Mouse (Mus musculus) forebrain, postnatal 0 days (tissue): ENCODE measurements around the gene Zfp740. TPM values are rescaled to one million over a fixed set of nuclear protein-coding genes. Genes with fewer than 3 reads are reported as not detected.

ENCODE experiments used
- ATAC-seq: fragments of 200-750 bp; cut with Nextera tagmentation; 2 replicates; pipeline ENCODE4 v1.8.0; 2017; ENCODE audit warnings: mild to moderate bottlenecking, moderate library complexity
- DNase-seq: peaks from one replicate; pipeline ENCODE4 v3.0.0-alpha.2; 2015
- H3K27ac ChIP-seq: fragments of 300-500 bp; sonication (generic); 2 replicates; pipeline ENCODE4 v1.5.1; 2014; ENCODE audit warnings: low read depth, mild to moderate bottlenecking, antibody characterized with exemption, low read length, moderate library complexity, mixed read lengths
- H3K27me3 ChIP-seq: fragments of 300-500 bp; sonication (generic); 2 replicates; pipeline ENCODE4 v1.6.1; 2014; ENCODE audit warnings: mild to moderate bottlenecking, low read length, mixed read lengths; ENCODE audit not compliant: insufficient read depth
- H3K36me3 ChIP-seq: fragments of 300-500 bp; sonication (generic); 2 replicates; pipeline ENCODE4 v1.6.1; 2014; ENCODE audit warnings: mild to moderate bottlenecking, moderate library complexity; ENCODE audit not compliant: insufficient read depth
- H3K4me1 ChIP-seq: fragments of 300-500 bp; sonication (generic); 2 replicates; pipeline ENCODE4 v1.6.1; 2014; ENCODE audit warnings: antibody characterized with exemption; ENCODE audit not compliant: insufficient read depth
- H3K4me2 ChIP-seq: fragments of 300-500 bp; sonication (generic); 2 replicates; pipeline ENCODE4 v1.6.1; 2014; ENCODE audit warnings: low read depth, mild to moderate bottlenecking, moderate library complexity
- H3K4me3 ChIP-seq: fragments of 300-500 bp; sonication (generic); 2 replicates; pipeline ENCODE4 v1.5.1; 2014; ENCODE audit warnings: low read depth, low read length, mixed read lengths
- H3K9ac ChIP-seq: fragments of 300-500 bp; sonication (generic); 2 replicates; pipeline ENCODE4 v1.6.1; 2014; ENCODE audit warnings: mild to moderate bottlenecking
- H3K9me3 ChIP-seq: fragments of 300-500 bp; sonication (generic); 2 replicates; pipeline ENCODE4 v1.6.1; 2016; ENCODE audit warnings: low read length
- CTCF ChIP-seq: sonication (generic); IDR thresholded peaks from 2 replicates; pipeline ENCODE4 v1.5.1; 2016; ENCODE audit warnings: antibody characterized with exemption, control low read depth, low read depth
- WGBS: fragments of 180-500 bp; shearing (Covaris S2); extraction: QIAGEN DNeasy Blood & Tissue Kit; methylation state at CpG from one replicate; pipeline ENCODE4 v1.1.7; 2014; 5-methylcytosine and 5-hydroxymethylcytosine counted together
- polyA plus RNA-seq: library from polyadenylated mRNA; unstranded; fragments of >200 nt; fragmentation: Nextera tagmentation; extraction: Ambion mirVana; gene quantifications from 2 replicates; pipeline ENCODE4 v1.2.1, GENCODE M21; 2015
- total RNA-seq: library from RNA; depleted of rRNA; stranded (reverse); fragments of >200 nt; gene quantifications from 2 replicates; pipeline ENCODE4 v1.2.3, GENCODE M21; 2014

Zfp740 gene
- total and polyA plus RNA-seq, 2 experiments from 2014 or later = 29.7 to 83.2 TPM

DNA sequence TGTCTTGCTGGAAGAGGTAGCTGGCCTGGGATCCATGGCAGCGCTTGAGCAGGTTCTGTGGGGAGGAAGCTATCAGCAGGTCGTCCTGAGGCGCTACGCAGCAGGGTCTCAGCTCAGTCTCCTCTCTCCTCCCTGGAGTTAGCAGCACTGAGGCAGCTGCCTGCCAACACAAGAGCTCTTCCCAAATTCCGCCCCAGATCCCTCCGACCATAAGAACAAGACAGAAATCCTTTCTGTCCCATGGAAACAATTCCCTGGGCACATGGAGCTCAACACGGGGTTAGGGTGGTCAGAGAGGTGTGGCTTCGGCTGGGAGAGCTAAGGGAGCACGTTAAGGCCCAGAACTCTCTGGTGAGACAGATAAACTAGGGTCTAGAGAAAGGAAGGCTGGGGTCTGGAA, 23.9 kb upstream of the Zfp740 start:
- Histone ChIP-seq H3K4me1 (no peaks in the 10 kb centered on the region), H3K27me3 (no peaks in the 10 kb centered on the region), H3K36me3 (0 out of 2 replicates have a peak, but pooled peaks cover 4% of the 10 kb centered on the region), H3K9me3 (no peaks in the 10 kb centered on the region), H3K9ac (no peak overlapping the region), H3K27ac (no peak overlapping the region), H3K4me3 (no peak overlapping the region), H3K4me2 (no peak overlapping the region)
- no peak for ATAC-seq
- no peak for DNase-seq
- 83% methylated on average over 9 of the region's 9 CpGs for WGBS
- TF ChIP-seq CTCF = no peak

DNA sequence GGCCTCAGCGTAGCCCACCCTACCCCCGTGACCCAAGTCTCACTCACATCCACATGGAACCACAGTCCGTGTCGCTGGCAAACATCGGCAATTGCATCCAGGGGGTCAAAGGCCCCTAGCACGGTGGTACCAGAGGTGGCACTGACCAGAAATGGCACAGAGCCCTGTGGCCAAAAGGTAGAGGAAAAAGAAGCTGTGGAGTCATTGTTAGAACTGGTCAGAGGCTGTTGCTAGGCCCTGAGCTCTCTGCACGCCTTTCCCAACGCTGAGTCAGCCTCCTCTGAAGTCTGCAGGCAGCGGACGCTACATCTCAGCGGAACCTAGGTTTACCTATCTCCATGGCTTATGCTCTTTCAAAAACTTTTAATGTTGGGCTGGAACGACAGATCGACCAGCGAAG, 23.1 kb upstream of the Zfp740 start:
- H3K4me3 ChIP-seq = no peak overlapping the region
- no peak overlapping the region for H3K4me2 ChIP-seq

DNA sequence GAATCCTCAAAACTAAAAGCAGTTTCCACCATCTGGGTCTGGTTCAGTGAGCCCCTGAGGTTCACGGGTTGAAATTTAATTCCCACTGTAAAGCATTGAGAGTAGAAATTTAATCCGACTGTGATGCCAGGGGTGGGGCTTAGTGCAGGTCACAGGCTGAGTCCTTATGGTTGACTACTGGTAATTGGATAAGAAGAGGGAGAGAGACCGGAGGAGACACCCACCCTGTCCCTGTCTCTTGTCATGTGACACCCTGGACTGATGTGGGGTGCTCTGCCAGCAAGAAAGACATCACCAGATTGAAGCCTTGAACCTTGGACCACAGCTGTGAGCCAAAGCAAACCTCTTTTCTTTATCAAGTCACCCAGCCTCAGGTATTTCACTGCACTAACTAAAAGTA, 20.0 kb upstream of the Zfp740 start:
- 82% methylated on average over 3 of the region's 3 CpGs for WGBS
- Histone ChIP-seq H3K36me3 (0 out of 2 replicates have a peak, but pooled peaks cover 4% of the 10 kb centered on the region), H3K9ac (no peak overlapping the region), H3K4me3 (no peak overlapping the region), H3K27me3 (no peaks in the 10 kb centered on the region), H3K9me3 (no peaks in the 10 kb centered on the region), H3K4me1 (no peaks in the 10 kb centered on the region), H3K27ac (no peak overlapping the region), H3K4me2 (no peak overlapping the region)
- TF ChIP-seq CTCF = no peak
- no peak for ATAC-seq
- DNase-seq = no peak

More for the DNA sequence above, 23.1 kb upstream of the Zfp740 start:
- no peak for TF ChIP-seq CTCF
- Histone ChIP-seq H3K9ac (no peak overlapping the region), H3K36me3 (0 out of 2 replicates have a peak, but pooled peaks cover 4% of the 10 kb centered on the region), H3K27me3 (no peaks in the 10 kb centered on the region), H3K27ac (no peak overlapping the region), H3K9me3 (no peaks in the 10 kb centered on the region), H3K4me1 (no peaks in the 10 kb centered on the region)
- ATAC-seq = no peak
- no peak for DNase-seq
- 91% methylated on average over 14 of the region's 14 CpGs for WGBS

DNA sequence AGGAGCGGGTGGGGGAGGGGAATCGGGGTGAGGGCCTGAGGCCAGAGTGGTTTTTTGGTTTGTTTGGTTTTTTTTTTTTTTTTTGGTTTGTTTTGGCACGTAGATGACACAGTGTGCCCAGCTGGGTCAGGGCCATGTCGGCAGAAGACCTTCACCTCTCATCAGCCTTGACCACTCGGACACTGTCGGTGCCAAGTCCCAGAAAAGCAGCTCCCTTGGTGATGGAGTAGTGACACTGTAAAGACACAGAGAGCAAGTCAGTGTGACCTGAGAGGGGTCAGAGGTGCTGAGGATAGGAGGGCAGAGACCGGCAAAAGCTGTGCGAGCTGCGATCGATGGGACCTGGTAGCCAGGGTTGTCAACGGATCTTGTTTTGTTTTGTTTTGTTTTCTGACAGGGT, 16.8 kb upstream of the Zfp740 start:
- no peak overlapping the region for H3K4me2 ChIP-seq
- DNase-seq = no peak
- H3K4me3 ChIP-seq = no peak overlapping the region
- no peaks in the 10 kb centered on the region for H3K4me1 ChIP-seq
- no peak overlapping the region for H3K9ac ChIP-seq
- ATAC-seq = no peak
- WGBS = 87% methylated on average over 11 of the region's 11 CpGs
- H3K27ac ChIP-seq = no peak overlapping the region
- no peaks in the 10 kb centered on the region for H3K27me3 ChIP-seq
- TF ChIP-seq CTCF = no peak
- H3K36me3 ChIP-seq = 0 out of 2 replicates have a peak, but pooled peaks cover 4% of the 10 kb centered on the region
- no peaks in the 10 kb centered on the region for H3K9me3 ChIP-seq

DNA sequence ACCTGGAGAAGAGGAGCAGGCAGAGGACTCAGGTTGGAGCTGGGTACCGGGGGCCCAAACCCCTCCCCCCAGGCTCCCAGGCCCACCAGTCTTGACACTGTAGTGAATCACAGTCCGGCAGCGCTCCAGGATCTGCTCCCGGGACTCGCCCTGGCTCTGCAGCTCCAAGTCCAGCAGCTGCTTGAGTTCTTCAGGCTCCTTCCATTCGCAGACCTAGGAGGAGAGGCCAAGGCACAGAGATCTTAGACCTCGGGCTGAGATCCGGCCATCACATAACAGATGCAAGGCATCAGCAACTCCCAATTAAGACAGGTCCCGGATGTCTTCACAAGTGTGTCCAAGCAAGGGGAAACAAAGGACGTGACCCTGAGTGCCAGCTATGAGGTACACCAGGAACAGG, 15.0 kb upstream of the Zfp740 start:
- Histone ChIP-seq H3K4me3 (no peak overlapping the region), H3K9me3 (no peaks in the 10 kb centered on the region), H3K9ac (no peak overlapping the region), H3K4me1 (no peaks in the 10 kb centered on the region), H3K27me3 (no peaks in the 10 kb centered on the region), H3K27ac (no peak overlapping the region), H3K36me3 (peaks cover 4% of the 10 kb centered on the region; the same call in 1 of the 2 replicates), H3K4me2 (no peak overlapping the region)
- WGBS = 88% methylated on average over 10 of the region's 10 CpGs
- ATAC-seq (no peak), DNase-seq (no peak)
- TF ChIP-seq CTCF = no peak

DNA sequence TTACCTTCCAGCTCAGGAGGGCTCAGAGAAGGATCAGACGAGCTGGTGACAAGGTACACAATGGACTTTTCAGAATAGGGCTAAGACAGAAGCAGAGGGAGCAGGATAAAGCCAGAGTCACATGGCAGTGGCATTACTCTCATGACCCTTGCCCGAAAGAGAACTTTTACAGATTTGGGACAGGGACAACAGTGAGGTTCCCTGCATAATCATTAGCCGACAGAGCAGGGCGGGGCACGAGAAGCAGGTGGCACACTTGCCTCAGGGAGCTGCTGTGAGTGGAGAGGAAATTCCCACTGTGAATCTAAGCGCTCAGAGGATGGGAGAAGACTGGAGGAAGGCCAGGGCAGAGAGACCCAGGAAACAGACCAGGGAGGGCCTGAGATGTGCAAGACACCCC, 14.2 kb upstream of the Zfp740 start:
- Histone ChIP-seq H3K27ac (no peak overlapping the region), H3K27me3 (no peaks in the 10 kb centered on the region), H3K4me3 (no peak overlapping the region), H3K9ac (no peak overlapping the region), H3K4me1 (no peaks in the 10 kb centered on the region), H3K36me3 (peaks cover 4% of the 10 kb centered on the region; the same call in 1 of the 2 replicates), H3K4me2 (no peak overlapping the region), H3K9me3 (no peaks in the 10 kb centered on the region)
- TF ChIP-seq CTCF = no peak
- DNase-seq (no peak), ATAC-seq (no peak)
- WGBS = 65% methylated on average over 6 of the region's 6 CpGs

DNA sequence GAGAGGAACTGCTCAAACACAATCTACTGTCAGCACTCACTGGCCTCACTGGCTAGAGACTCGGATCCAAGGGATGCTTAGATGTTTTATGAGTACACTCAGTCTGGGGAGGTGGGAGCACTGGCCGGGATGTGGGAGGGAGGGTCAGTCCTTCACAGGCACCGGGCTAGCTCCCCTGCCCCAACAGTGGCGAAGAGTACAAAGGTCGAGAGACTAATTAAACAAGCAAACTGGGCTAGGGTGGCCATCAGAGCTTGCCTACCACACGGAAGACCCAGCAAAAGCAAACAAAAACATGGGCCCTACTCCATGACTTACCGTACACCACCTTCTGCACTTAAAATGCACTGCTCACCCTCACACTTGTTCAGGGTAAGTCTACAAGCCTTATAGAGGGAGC, 11.3 kb upstream of the Zfp740 start:
- no peak overlapping the region for H3K4me2 ChIP-seq
- DNase-seq (no peak), ATAC-seq (no peak)
- H3K9me3 ChIP-seq = no peaks in the 10 kb centered on the region
- no peak overlapping the region for H3K27ac ChIP-seq
- no peaks in the 10 kb centered on the region; the same call in 1 of the 2 replicates for H3K36me3 ChIP-seq
- H3K4me3 ChIP-seq = no peak overlapping the region
- no peak overlapping the region for H3K9ac ChIP-seq
- 74% methylated on average over 7 of the region's 7 CpGs for WGBS
- H3K27me3 ChIP-seq = no peaks in the 10 kb centered on the region
- H3K4me1 ChIP-seq = no peaks in the 10 kb centered on the region
- no peak for TF ChIP-seq CTCF
